In the genomic region with DNA sequence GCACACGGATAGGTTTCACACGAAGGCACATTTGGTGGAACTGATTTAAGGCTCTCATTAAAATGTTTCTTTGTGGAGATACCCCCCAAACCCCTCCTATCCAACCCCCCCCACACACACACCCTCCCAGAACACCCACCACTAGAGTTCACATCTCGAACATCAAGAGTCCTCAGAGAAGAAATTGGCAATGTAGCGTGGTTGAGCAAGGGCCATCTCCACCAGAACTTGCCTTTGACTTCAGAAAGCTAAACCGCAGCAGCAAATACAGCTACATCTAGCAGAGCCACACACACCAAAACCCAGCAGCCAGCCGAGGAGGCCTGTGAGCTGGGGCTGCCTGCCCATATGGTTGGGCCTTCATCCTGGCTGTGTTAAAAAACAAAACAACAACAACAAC, we compare ENCODE assay signal across 8 mouse cellular contexts. TPM values are rescaled to one million over a fixed set of nuclear protein-coding genes. Genes with fewer than 3 reads are reported as not detected.
A peak's percentile ranks its signal among the peaks of the same experiment; 100 is the strongest.
DNase-seq lines count a peak whose midpoint lies in the region; ATAC-seq and TF ChIP-seq lines count a peak whose summit lies in the region.

No protein-coding gene starts in this region.

- no peaks in the 10 kb centered on the region for H3K9me3 ChIP-seq in embryonic facial prominence, embryonic 11.5 days (replicated peaks; ENCODE audit: control insufficient read depth, low read length)
- no peaks in the 10 kb centered on the region for H3K9me3 ChIP-seq in hindbrain, embryonic 16.5 days (ENCODE audit: control insufficient read depth, low read length)
- no peaks in the 10 kb centered on the region for H3K9me3 ChIP-seq in midbrain, embryonic 12.5 days

- no peak for ATAC-seq in embryonic facial prominence, embryonic 11.5 days (replicated peaks; ENCODE audit: insufficient number of reproducible peaks, low FRiP score, low TSS enrichment, low read depth)
- ATAC-seq in hindbrain, embryonic 16.5 days, result no peak
- ATAC-seq in midbrain, embryonic 12.5 days (ENCODE audit: low FRiP score, low read depth), result no peak

- intact Hi-C loops in gastrocnemius, postnatal 36 days (cut with DNase I), result no loop called here
- intact Hi-C loops in gastrocnemius, adult 2 months (cut with DNase I), result no loop called here

- H3K27me3 ChIP-seq in embryonic facial prominence, embryonic 11.5 days (ENCODE audit: control insufficient read depth, insufficient read depth, low read length), result no peaks in the 10 kb centered on the region
- H3K27me3 ChIP-seq in hindbrain, embryonic 16.5 days (replicated peaks; ENCODE audit: control insufficient read depth, insufficient read depth, low read length), result no peaks in the 10 kb centered on the region
- no peaks in the 10 kb centered on the region for H3K27me3 ChIP-seq in midbrain, embryonic 12.5 days

- no peaks in the 10 kb centered on the region; the same call in 1 of the 2 replicates for H3K36me3 ChIP-seq in embryonic facial prominence, embryonic 11.5 days (replicated peaks; ENCODE audit: control insufficient read depth, insufficient read depth, low read depth, low read length)
- peaks cover 4% of the 10 kb centered on the region; the same call in 1 of the 2 replicates for H3K36me3 ChIP-seq in hindbrain, embryonic 16.5 days (ENCODE audit: control insufficient read depth, insufficient read depth, low read length)
- H3K36me3 ChIP-seq in midbrain, embryonic 12.5 days, result peaks cover 14% of the 10 kb centered on the region

- H3K9ac ChIP-seq in embryonic facial prominence, embryonic 11.5 days (replicated peaks; ENCODE audit: low read length), result peak overlapping the region; percentile 97
- H3K9ac ChIP-seq in hindbrain, embryonic 16.5 days (ENCODE audit: low read depth, low read length), result no peak overlapping the region
- peak overlapping the region; percentile 97 for H3K9ac ChIP-seq in midbrain, embryonic 12.5 days (replicated peaks)

- H3K27ac ChIP-seq in embryonic facial prominence, embryonic 11.5 days (replicated peaks; ENCODE audit: low read depth, low read length), result no peak overlapping the region
- no peak overlapping the region for H3K27ac ChIP-seq in hindbrain, embryonic 16.5 days (ENCODE audit: low read depth, low read length)
- no peak overlapping the region for H3K27ac ChIP-seq in midbrain, embryonic 12.5 days (replicated peaks)
- no peak overlapping the region for H3K27ac ChIP-seq in gastrocnemius, adult 2 months

- 68% methylated on average over 6 of the region's 6 CpGs for WGBS in embryonic facial prominence, embryonic 11.5 days
- 55% methylated on average over 6 of the region's 6 CpGs for WGBS in hindbrain, embryonic 16.5 days
- 74% methylated on average over 6 of the region's 6 CpGs for WGBS in midbrain, embryonic 12.5 days

- DNase-seq in heart, adult 11 months, result peak; percentile 84
- DNase-seq in heart, adult 8-10 months (ENCODE audit: low spot score), result no peak
- no peak for DNase-seq in embryonic facial prominence, embryonic 11.5 days (ENCODE audit: low spot score)
- DNase-seq in gastrocnemius, postnatal 36 days, result no peak
- DNase-seq in right cerebral cortex, postnatal 36 days (ENCODE audit: low spot score in 2 of 2), result no peak
- no peak for DNase-seq in gastrocnemius, adult 2 months

- H3K4me2 ChIP-seq in embryonic facial prominence, embryonic 11.5 days (ENCODE audit: low read depth, low read length), result peak overlapping the region; percentile 76
- peak overlapping the region; percentile 85 for H3K4me2 ChIP-seq in hindbrain, embryonic 16.5 days (ENCODE audit: low read length)
- peak overlapping the region; percentile 83 for H3K4me2 ChIP-seq in midbrain, embryonic 12.5 days (replicated peaks)

- H3K4me1 ChIP-seq in embryonic facial prominence, embryonic 11.5 days (ENCODE audit: control insufficient read depth, insufficient read depth, low read length), result peaks cover 10% of the 10 kb centered on the region; the same call in 1 of the 2 replicates
- peaks cover 24% of the 10 kb centered on the region for H3K4me1 ChIP-seq in hindbrain, embryonic 16.5 days (ENCODE audit: control insufficient read depth, insufficient read depth, low read depth, low read length)
- H3K4me1 ChIP-seq in midbrain, embryonic 12.5 days, result peaks cover 54% of the 10 kb centered on the region

- TF ChIP-seq CTCF in gastrocnemius, adult 2 months (IDR thresholded peaks at IDR 0.05), result no peak

- peak overlapping the region; percentile 97 for H3K4me3 ChIP-seq in embryonic facial prominence, embryonic 11.5 days (ENCODE audit: low read depth, low read length)
- peak overlapping the region; percentile 92 for H3K4me3 ChIP-seq in hindbrain, embryonic 16.5 days (ENCODE audit: low read length)
- H3K4me3 ChIP-seq in midbrain, embryonic 12.5 days, result peak overlapping the region; percentile 90
- no peak overlapping the region for H3K4me3 ChIP-seq in gastrocnemius, adult 2 months

RNA-seq across cellular contexts. Expression of a gene that starts 1.9 kb away (rescaled TPM):
- total RNA-seq in heart, adult 8-10 months (2022), result 1 to 10 TPM; 1.8 to 3.5 (median 2.1) TPM
- 25.7 and 34.5 TPM in 2 replicates for polyA plus RNA-seq in embryonic facial prominence, embryonic 11.5 days (2014; fragmentation: Nextera tagmentation; extraction: Ambion mirVana)
- polyA plus RNA-seq in hindbrain, embryonic 16.5 days (2015; fragmentation: Nextera tagmentation; extraction: Ambion mirVana), result 25.9 and 36.1 TPM in 2 replicates
- polyA plus RNA-seq in midbrain, embryonic 12.5 days (2016; fragmentation: Nextera tagmentation; extraction: Ambion mirVana), result 57.1 and 63.4 TPM in 2 replicates
- total RNA-seq in gastrocnemius, postnatal 36 days (2021), result under 1 TPM; 0.79 to 0.94 TPM
- total RNA-seq in gastrocnemius, adult 2 months (2021), result under 1 TPM; 0.28 to 0.78 TPM

RNA-seq across cellular contexts. Expression of a gene that starts 18.4 kb away (rescaled TPM):
- 10 to 100 TPM; 27.5 to 29.1 (median 28.5) TPM for total RNA-seq in heart, adult 8-10 months (2022)
- polyA plus RNA-seq in embryonic facial prominence, embryonic 11.5 days (2014; fragmentation: Nextera tagmentation; extraction: Ambion mirVana), result 17.7 and 22.5 TPM in 2 replicates
- polyA plus RNA-seq in hindbrain, embryonic 16.5 days (2015; fragmentation: Nextera tagmentation; extraction: Ambion mirVana), result 32.3 and 34.1 TPM in 2 replicates
- 43.6 and 44.7 TPM in 2 replicates for polyA plus RNA-seq in midbrain, embryonic 12.5 days (2016; fragmentation: Nextera tagmentation; extraction: Ambion mirVana)
- total RNA-seq in gastrocnemius, postnatal 36 days (2021), result 10 to 100 TPM; 11.7 to 11.8 TPM
- total RNA-seq in gastrocnemius, adult 2 months (2021), result 10 to 100 TPM; 10.9 to 13.1 TPM

RNA-seq across cellular contexts. Expression of a gene that starts 18.6 kb away (rescaled TPM):
- 100 to 1,000 TPM; 115 to 133 (median 125) TPM for total RNA-seq in heart, adult 8-10 months (2022)
- 114 and 117 TPM in 2 replicates for polyA plus RNA-seq in embryonic facial prominence, embryonic 11.5 days (2014; fragmentation: Nextera tagmentation; extraction: Ambion mirVana)
- 64.5 and 73.7 TPM in 2 replicates for polyA plus RNA-seq in hindbrain, embryonic 16.5 days (2015; fragmentation: Nextera tagmentation; extraction: Ambion mirVana)
- 73.9 and 88.4 TPM in 2 replicates for polyA plus RNA-seq in midbrain, embryonic 12.5 days (2016; fragmentation: Nextera tagmentation; extraction: Ambion mirVana)
- 100 to 1,000 TPM in 1 of 2 experiments, 10 to 100 TPM in 1; 99.4 to 102 TPM for total RNA-seq in gastrocnemius, postnatal 36 days (2021)
- 100 to 1,000 TPM in 1 of 2 experiments, 10 to 100 TPM in 1; 82.7 to 120 TPM for total RNA-seq in gastrocnemius, adult 2 months (2021)

RNA-seq across cellular contexts. Expression of a gene that starts 22.7 kb away (rescaled TPM):
- 10 to 100 TPM; 16.5 to 21.2 (median 18.7) TPM for total RNA-seq in heart, adult 8-10 months (2022)
- polyA plus RNA-seq in embryonic facial prominence, embryonic 11.5 days (2014; fragmentation: Nextera tagmentation; extraction: Ambion mirVana), result 27.9 and 28.1 TPM in 2 replicates
- 39.9 and 45.4 TPM in 2 replicates for polyA plus RNA-seq in hindbrain, embryonic 16.5 days (2015; fragmentation: Nextera tagmentation; extraction: Ambion mirVana)
- polyA plus RNA-seq in midbrain, embryonic 12.5 days (2016; fragmentation: Nextera tagmentation; extraction: Ambion mirVana), result 48.3 and 49.0 TPM in 2 replicates
- 1 to 10 TPM; 5.8 to 5.9 TPM for total RNA-seq in gastrocnemius, postnatal 36 days (2021)
- total RNA-seq in gastrocnemius, adult 2 months (2021), result 1 to 10 TPM; 2.9 to 5.6 TPM

RNA-seq across cellular contexts. Expression of a gene that starts 46.7 kb away (rescaled TPM):
- total RNA-seq in heart, adult 8-10 months (2022), result 10 to 100 TPM; 10.5 to 13.7 (median 12.4) TPM
- 54.0 and 61.6 TPM in 2 replicates for polyA plus RNA-seq in embryonic facial prominence, embryonic 11.5 days (2014; fragmentation: Nextera tagmentation; extraction: Ambion mirVana)
- 51.4 and 54.8 TPM in 2 replicates for polyA plus RNA-seq in hindbrain, embryonic 16.5 days (2015; fragmentation: Nextera tagmentation; extraction: Ambion mirVana)
- 54.1 and 56.0 TPM in 2 replicates for polyA plus RNA-seq in midbrain, embryonic 12.5 days (2016; fragmentation: Nextera tagmentation; extraction: Ambion mirVana)
- 1 to 10 TPM; 7.5 to 9.9 TPM for total RNA-seq in gastrocnemius, postnatal 36 days (2021)
- 10 to 100 TPM in 1 of 2 experiments, 1 to 10 TPM in 1; 7.9 to 12.6 TPM for total RNA-seq in gastrocnemius, adult 2 months (2021)
